Mouse (Mus musculus) ES-Bruce4 (cell line): Measurements from ENCODE around the gene Fgfr4.

Source experiments
- CTCF ChIP-seq: IDR thresholded peaks from one replicate; pipeline ENCODE4 v1.8.1; 2011; ENCODE audit warnings: low read depth, low read length
- EP300 ChIP-seq: IDR thresholded peaks from 2 replicates; pipeline ENCODE4 v1.6.1; 2011; ENCODE audit warnings: low read depth, low read length; ENCODE audit not compliant: insufficient read depth
- POLR2A ChIP-seq: IDR thresholded peaks from one replicate; pipeline ENCODE4 v1.8.1; 2011; ENCODE audit warnings: low read length; ENCODE audit not compliant: insufficient read depth

- no peak for TF ChIP-seq EP300
- no peak for TF ChIP-seq CTCF
- no peak for TF ChIP-seq POLR2A
These were observed at the start of gene Fgfr4 for GRCm38 (mm10) chr13:55152621-55153415.
